Mouse (Mus musculus): ENCODE data around the gene Arf6.

Arf6 gene

DNA sequence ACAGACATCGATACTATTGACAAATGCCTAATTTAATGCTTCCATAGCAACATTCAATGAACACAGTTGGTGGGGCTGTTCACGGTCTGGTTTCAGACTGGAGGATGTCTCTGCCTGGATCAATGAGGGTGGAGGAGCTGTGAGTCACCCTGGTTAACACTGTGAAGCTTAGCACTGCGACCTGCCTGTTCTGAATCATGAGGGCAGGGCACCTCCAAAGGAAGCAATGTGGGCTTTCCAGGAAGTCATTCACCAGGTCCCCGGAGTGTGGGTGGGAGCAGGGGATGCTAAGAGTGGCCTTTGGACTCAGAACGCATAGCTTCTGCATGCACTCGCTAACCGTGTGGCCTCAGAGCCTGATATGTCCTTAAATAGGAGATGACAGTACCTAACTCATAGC, 44.8 kb downstream of the Arf6 start:
- DNase-seq = no peak

DNA sequence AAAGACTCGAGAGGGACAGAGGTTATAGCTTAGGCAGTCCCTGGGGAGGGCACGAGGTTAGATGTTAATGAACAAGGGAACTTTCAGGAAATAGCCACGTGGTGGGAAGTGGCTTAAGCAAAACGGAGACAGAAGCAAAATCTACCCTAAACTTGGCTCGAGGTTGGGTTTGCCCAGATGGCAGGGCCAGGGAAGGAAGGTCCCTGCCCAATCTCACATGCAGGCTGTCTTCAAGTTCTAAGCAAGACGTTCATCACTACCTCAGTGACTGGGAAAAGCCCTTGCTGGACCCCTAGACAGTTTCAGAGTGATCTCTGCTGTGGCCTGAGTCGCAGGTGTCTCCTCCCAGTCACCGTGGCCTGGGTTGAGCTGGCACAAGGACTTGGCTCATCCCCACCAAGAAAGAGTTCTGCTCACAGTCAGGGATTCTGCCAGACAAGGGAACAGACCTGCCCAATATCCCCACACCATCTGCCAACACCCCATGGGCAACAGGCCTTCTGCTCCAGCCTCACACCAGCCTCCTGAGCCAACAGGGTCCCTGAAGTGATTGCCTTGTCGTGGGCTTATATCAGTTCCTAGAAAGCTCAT, 45.8 kb downstream of the Arf6 start:
- DNase-seq = no peak

DNA sequence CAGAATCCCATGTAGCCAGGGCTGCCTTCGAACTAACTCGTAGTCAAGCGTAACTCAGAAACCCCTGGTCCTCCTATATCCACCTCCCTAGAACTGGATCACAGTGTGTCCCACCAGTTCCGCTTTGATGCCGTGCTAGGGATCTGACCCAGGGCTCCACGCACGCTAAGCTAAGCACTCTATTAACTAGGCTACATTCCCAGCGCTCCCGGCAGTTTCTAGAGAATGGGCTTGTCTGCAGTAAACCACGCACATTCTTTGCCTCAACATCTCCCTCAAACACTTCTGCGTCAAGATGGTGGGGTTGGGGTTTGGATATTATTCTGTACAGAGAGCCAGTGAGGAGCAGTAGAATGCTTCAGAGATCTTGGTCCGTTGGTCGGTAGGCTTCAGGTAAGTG, 46.7 kb downstream of the Arf6 start:
- no peak for DNase-seq

DNA sequence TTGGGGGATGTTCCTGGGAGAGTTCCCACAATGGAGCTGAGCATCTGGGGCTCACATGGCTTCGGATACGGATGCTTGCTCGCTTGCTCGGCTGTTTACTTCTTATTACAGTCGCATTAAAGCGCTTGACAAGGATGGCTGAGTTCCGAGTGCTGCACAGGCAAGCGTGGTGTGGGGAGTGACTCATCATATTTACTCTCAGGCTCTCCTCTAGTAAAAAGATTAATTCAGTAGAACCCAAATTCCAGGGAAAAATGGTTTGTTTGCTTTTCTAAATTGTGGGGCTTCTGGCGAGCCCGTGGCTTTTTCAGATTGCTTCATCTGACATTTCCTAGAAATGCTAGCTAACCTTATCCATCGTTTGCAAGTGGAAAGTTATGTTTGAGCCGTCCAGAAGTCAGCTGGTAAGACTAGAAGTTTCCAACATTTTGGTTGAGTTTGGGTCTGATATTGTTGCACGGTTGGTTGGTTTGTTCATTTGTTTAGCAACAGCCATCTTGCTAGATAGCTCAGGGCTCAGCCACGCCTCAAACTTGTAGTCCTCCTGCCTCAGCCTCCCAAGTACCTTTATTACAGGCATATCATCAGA, 47.2 kb downstream of the Arf6 start:
- no peak for DNase-seq

DNA sequence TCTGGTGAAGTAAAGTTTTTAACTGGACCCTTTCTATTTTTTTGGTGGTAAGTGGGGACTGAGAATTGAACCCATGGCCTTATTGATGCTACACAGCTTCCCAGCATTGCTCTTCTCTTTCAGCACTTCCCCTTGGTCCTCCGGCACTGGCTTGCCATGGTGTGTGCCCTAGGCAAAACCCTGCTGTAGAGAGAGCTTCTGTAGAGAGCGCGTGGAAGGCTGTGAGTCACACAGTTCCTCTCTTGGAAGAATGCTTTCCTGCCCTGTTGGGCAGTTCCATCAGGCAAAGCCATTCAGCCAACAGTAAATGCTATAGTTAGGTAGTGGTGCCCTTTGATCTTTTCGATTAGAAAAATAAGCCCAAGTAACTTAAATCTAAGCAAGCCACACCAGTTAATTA, 47.7 kb downstream of the Arf6 start:
- DNase-seq = no peak

DNA sequence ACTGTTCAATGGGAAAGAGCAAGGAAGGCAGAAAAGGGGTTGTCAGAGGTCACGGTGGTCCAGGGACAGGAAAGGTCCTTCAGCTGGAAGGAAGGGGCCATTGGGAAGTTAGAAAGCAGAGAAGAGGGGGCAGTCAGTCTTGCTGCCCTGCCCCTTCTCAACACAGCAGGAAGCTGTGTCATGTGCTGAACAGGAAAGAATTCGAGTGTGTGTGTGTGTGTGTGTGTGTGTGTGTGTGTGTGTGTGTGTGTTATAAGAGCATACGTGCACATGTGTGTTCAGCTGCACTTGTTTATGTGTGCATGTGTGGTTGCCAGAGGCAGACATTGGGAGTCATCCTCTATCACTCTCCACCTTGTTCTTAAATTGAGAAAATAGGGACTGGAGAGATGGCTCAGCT, 48.8 kb downstream of the Arf6 start:
- peak; percentile 35 for DNase-seq

DNA sequence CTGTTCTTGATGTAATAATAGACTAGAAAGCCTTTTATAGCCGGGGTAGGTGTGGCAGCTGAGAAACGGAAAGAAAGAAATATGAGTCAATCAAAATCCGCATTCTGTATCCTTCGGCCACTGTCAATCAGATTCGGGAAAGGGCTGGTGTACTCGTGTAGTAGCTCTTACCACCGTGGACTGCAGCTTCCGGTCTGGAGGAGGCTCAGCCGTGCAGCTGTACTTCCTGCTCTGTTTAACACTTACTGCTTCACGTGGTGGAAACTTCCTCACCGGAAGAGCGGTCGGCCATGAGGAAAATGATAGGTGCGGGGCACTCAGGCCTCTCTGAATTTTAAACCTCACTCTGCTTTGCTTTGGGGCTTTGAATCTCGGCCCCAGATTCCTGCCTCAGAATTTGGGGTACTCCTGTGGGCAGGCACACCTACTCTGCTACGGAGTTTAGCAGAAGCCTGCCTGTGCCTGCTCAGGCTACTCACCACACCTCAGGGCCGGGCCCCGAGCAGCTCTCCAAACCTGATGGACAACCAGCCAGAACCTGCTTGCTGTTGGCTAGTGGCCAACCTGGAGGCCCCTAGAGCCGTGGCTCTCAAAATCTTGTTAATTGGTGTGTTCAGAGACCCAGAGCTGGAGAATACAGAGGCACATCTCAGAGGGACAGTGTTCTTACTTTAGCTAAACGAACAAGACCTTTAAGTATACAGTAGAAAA, 51.0 kb downstream of the Arf6 start:
- DNase-seq = peak; percentile 73

Measured in thymus, postnatal 25 days (tissue).